Mouse (Mus musculus): ENCODE data around the gene Nagk. TPM values are rescaled to one million over a fixed set of nuclear protein-coding genes. Genes with fewer than 3 reads are reported as not detected.
"Not testable (repeated sequence)": the region's sequence is repeated elsewhere in the genome, so short reads cannot be mapped to it uniquely, and the experiment has no call there.

Nagk gene
- 32.1 and 36.4 TPM in 2 replicates for polyA plus RNA-seq (2012; rRNA removed)

GRCm38 (mm10) chr6:83794760-83795296 is at the start of gene Nagk:
Nagk (plus strand) TSS chr6:83794982.
- peak; percentile 75 for DNase-seq (ENCODE audit: low read depth)

- no peak for DNase-seq (ENCODE audit: low read depth)
Observed at GRCm38 (mm10) chr6:83745466-83745865, 49.3 kb upstream of the Nagk start.

- no peak for DNase-seq (ENCODE audit: low read depth)
Observed at GRCm38 (mm10) chr6:83749286-83749685, 45.5 kb upstream of the Nagk start.

GRCm38 (mm10) chr6:83750171-83750684 is 44.6 kb upstream of the Nagk start:
- no peak for DNase-seq (ENCODE audit: low read depth)

GRCm38 (mm10) chr6:83756051-83756450 is 38.7 kb upstream of the Nagk start:
- DNase-seq (ENCODE audit: low read depth) = no peak

GRCm38 (mm10) chr6:83762344-83762743 is 32.4 kb upstream of the Nagk start, which contains the start of gene Ankrd53:
Ankrd53 (plus strand) TSS chr6:83762644.
- DNase-seq (ENCODE audit: low read depth) = no peak

GRCm38 (mm10) chr6:83762880-83763431 is 31.8 kb upstream of the Nagk start:
- DNase-seq (ENCODE audit: low read depth) = no peak

GRCm38 (mm10) chr6:83766982-83767381 is 27.8 kb upstream of the Nagk start:
- DNase-seq (ENCODE audit: low read depth) = no peak

- no peak for DNase-seq (ENCODE audit: low read depth)
Observed at GRCm38 (mm10) chr6:83768485-83768884, 26.3 kb upstream of the Nagk start.

GRCm38 (mm10) chr6:83774126-83774525 is 20.7 kb upstream of the Nagk start:
- DNase-seq (ENCODE audit: low read depth) = no peak

GRCm38 (mm10) chr6:83774781-83775563 is 19.8 kb upstream of the Nagk start:
- no peak for DNase-seq (ENCODE audit: low read depth)

- no peak for DNase-seq (ENCODE audit: low read depth)
Observed at GRCm38 (mm10) chr6:83775638-83776293, 19.0 kb upstream of the Nagk start, which contains the start of gene Tex261. Tex261 (minus strand) TSS chr6:83775813.

- no peak for DNase-seq (ENCODE audit: low read depth)
Observed at GRCm38 (mm10) chr6:83778306-83778705, 16.5 kb upstream of the Nagk start.

GRCm38 (mm10) chr6:83779026-83779425 is 15.8 kb upstream of the Nagk start:
- DNase-seq (ENCODE audit: low read depth) = no peak

GRCm38 (mm10) chr6:83786426-83786825 is 8.4 kb upstream of the Nagk start:
- no peak for DNase-seq (ENCODE audit: low read depth)

GRCm38 (mm10) chr6:83788554-83788953 is 6.2 kb upstream of the Nagk start:
- DNase-seq (ENCODE audit: low read depth) = no peak

GRCm38 (mm10) chr6:83790533-83790932 is 4.2 kb upstream of the Nagk start:
- not testable (repeated sequence) for DNase-seq (ENCODE audit: low read depth)

GRCm38 (mm10) chr6:83791251-83791890 is 3.4 kb upstream of the Nagk start:
- no peak for DNase-seq (ENCODE audit: low read depth)

GRCm38 (mm10) chr6:83795492-83795900 is 714 bp downstream of the Nagk start:
- peak; percentile 51 for DNase-seq (ENCODE audit: low read depth)

- DNase-seq (ENCODE audit: low read depth) = no peak
Observed at GRCm38 (mm10) chr6:83796686-83797085, 1.9 kb downstream of the Nagk start.

GRCm38 (mm10) chr6:83802033-83802432 is 7.3 kb downstream of the Nagk start:
- DNase-seq (ENCODE audit: low read depth) = no peak

GRCm38 (mm10) chr6:83802846-83803245 is 8.1 kb downstream of the Nagk start:
- DNase-seq (ENCODE audit: low read depth) = peak; percentile 70

Data from gonadal fat pad, adult 2 months (tissue).